Mouse (Mus musculus) cerebellum, postnatal 10 days (tissue): Measurements from ENCODE around the gene Kctd6.
A peak's percentile ranks its signal among the peaks of the same experiment; 100 is the strongest.
"Not testable (repeated sequence)": the region's sequence is repeated elsewhere in the genome, so short reads cannot be mapped to it uniquely, and the experiment has no call there.

Experiments
- DNase-seq, 2 experiments: peaks; one replicate each; pipeline ENCODE4 v3.0.0; 2021; ENCODE audit warnings: mixed read lengths in 2 of 2

Gene Kctd6

DNA sequence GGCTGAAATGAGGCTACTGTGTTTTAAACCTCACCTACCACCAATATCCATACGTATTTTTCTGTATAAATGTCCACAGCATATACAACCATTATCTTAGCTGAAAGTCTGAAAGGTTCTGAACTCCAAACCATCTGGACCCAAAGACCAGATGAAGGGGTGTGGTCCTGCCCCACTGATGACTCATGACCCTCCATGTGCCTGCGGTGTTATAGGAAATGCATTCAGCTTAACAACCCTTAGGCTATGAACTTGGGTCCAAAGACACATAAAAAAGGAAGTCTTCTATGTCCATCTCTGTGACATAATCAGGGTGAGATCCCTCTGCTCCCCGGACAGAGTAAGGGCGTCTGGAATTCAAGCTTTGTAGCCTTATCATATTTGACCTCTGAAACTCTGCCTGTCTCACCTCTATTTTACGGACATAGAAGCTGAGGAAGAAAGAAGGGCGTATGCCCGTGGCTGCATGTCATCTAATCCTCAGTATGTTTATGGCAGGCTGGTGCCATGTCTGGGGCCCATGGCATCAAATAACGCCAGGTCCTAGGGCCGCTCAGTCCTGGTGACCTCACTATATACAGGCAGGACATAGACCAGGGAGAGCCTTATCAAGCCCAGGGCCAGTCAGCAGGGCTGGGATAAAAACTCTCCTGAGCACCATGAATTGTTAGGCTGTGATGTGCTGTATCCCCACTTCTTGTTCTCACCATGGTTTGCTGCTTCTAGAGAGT is 36.4 kb downstream of the Kctd6 start:
- DNase-seq = no peak

- peak; percentile 66 to 71 for DNase-seq
These were observed 37.5 kb downstream of the Kctd6 start for GRCm38 (mm10) chr14:8251330-8251885.

DNA sequence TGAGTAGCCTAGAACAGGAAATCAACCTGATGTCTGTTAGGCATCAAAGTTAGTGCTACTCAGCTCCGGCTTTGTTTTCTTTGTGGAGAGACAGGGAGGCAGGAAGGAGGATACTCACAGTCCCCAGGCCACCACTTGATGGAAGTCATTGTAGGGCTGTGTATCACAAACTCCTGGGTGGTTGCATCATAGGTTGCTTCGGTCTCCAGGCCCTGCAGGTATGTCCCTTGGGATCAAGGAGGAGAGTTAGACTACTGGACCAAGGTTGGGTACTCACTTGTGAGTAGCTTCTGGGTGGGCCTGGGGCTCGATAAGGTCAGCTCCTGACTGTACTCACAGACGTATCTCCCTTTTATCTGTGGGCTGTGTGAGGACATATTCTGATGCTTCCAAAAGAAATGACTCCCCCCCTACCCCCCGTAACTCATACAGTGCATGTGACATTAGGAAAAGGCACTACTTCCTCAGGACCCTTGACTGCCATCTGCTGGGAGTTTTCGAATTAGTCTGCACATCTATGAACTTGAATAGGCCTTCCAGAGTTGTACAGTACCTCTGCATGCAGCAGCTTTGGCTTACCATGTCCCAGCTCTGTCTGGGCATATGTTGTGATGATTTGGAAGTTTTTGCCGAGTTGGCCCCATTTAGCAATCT is 41.3 kb downstream of the Kctd6 start:
- peak; percentile 83 to 86 for DNase-seq

- DNase-seq = no peak
These were observed 42.1 kb downstream of the Kctd6 start for GRCm38 (mm10) chr14:8256072-8256471.

- DNase-seq = no peak
These were observed 42.9 kb downstream of the Kctd6 start for GRCm38 (mm10) chr14:8256881-8257280.

- no peak for DNase-seq
These were observed 43.8 kb downstream of the Kctd6 start for GRCm38 (mm10) chr14:8257521-8258334.

- peak; percentile 38 to 41 for DNase-seq
These were observed 44.3 kb downstream of the Kctd6 start for GRCm38 (mm10) chr14:8258335-8258627.

DNA sequence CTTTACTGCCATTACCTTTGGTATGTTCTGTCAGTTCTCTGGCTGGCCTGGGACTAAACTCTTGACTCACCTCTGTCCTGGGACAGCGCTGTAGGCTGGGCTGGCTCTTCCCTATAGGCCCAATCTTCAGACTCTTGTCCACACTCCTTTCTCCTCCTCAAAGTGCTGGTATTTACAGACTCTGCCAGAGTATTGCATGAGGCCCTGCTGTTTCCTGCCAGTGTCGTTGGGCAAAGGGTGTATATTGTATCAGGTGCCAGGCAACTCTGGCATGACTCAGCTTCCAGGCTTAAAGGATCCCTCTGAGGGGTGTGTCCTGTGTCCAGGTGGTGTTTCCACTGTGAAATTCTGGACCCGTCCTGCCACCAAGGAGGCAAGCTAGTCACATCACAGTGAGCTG is 44.8 kb downstream of the Kctd6 start:
- DNase-seq = no peak

GRCm38 (mm10) chr14:8259166-8259565 is 45.2 kb downstream of the Kctd6 start, which contains the start of gene Acox2:
Gene Acox2 (minus strand): TSS chr14:8259353.
- no peak for DNase-seq

- DNase-seq = no peak
These were observed 46.3 kb downstream of the Kctd6 start for GRCm38 (mm10) chr14:8260214-8260613.

DNA sequence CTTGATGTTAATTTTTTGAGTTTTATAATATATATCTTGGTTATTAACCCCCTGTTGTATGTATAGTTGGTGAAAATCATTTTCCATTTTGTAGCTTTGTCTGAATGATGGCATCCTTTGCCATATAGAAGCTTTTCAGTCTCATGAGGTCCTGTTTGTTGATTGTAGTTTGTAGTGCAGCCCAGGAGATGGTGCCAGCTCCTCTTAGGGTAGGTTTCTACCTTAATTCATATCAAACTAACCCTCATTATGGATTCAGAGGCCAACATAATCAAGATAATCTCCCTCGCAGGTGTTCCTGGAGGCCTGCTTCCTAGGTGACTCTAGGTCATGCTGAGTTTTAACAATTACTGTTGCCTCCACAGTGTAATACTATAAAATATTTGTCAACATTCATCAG is 48.3 kb downstream of the Kctd6 start:
- DNase-seq = no peak

- no peak for DNase-seq
These were observed 50.4 kb downstream of the Kctd6 start for GRCm38 (mm10) chr14:8264378-8264777.

GRCm38 (mm10) chr14:8271281-8271680 is 57.3 kb downstream of the Kctd6 start:
- DNase-seq = not testable (repeated sequence)
